Mouse (Mus musculus): ENCODE results near the gene Dscaml1. TPM values are rescaled to one million over a fixed set of nuclear protein-coding genes. Genes with fewer than 3 reads are reported as not detected.

Gene Dscaml1
- total and polyA plus RNA-seq, 3 experiments, result not detected

DNA sequence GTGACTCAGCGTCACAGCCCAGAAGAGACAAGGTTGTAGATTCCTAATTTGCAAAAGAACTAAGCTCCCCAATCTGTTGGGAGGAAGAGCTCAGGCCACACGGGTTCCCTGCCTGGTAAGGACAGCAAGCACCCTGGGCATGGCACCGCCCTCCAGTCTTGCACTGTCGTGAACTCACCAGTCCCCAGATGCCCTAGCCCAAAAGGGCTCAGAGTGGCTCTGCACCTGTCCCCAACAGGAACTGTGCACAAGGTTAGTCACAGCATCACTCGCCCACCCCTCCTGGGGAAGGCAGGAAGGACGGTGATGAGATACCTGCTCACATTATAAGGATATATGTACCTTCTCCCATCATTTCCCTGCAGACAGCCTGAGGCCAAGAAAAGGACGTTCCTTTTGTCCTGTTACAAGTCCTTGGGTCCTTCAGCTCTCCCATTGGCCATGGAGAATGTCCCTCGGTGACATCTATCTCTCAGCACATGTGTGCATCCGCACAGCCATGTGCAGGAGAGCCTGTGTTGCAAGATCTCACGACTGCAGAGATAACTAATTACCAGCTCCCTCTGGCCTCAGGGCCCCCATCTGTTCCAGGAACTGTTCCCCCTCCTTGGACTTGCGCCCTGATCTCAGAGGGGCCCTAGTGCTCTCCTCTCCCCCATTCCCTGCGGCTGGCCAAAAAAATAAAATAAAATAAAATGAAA is 312.7 kb downstream of the Dscaml1 start:
- Histone ChIP-seq H3K27me3 (ENCODE audit: control insufficient read depth in 1 of 2, insufficient read depth in 2 of 2, low read length in 2 of 2) (no peaks in the 10 kb centered on the region; a peak in 2 of 4 replicates), H3K9me3 (replicated peaks; ENCODE audit: insufficient read depth, low read length) (no peaks in the 10 kb centered on the region), H3K27ac (ENCODE audit: control insufficient read depth, low read depth, low read length) (no peak overlapping the region), H3K79me2 (ENCODE audit: control insufficient read depth, insufficient read depth, low read length, poor library complexity) (no peaks in the 10 kb centered on the region), H3K4me1 (ENCODE audit: control insufficient read depth in 1 of 2, insufficient read depth in 2 of 2, low read length in 2 of 2) (peaks cover 0 to 9% of the 10 kb centered on the region in 2 experiments; a peak in 1 of 4 replicates), H3K36me3 (ENCODE audit: control insufficient read depth in 1 of 2, insufficient read depth in 2 of 2, low read length in 2 of 2) (peaks cover 0 to 5% of the 10 kb centered on the region in 2 experiments; a peak in 1 of 4 replicates), H3K4me3 (ENCODE audit: control insufficient read depth in 1 of 2, insufficient read depth in 1 of 2, low read depth in 2 of 2, low read length in 2 of 2) (no peak overlapping the region), H3K9ac (ENCODE audit: control insufficient read depth, low read depth, low read length, poor library complexity, severe bottlenecking) (no peak overlapping the region)
- DNase-seq (ENCODE audit: low read depth, low spot score), result peak; percentile 12
- TF ChIP-seq MXI1 (IDR thresholded peaks at IDR 0.05; ENCODE audit: low read depth, low read length) (no peak), MYB (IDR thresholded peaks at IDR 0.05; ENCODE audit: low read depth, low read length) (no peak), CTCF (IDR thresholded peaks at IDR 0.05 in 2 of 3, conservative IDR thresholded peaks at IDR 0.05 in 1 of 3; ENCODE audit: control insufficient read depth in 1 of 3, insufficient read depth in 1 of 3, low read depth in 2 of 3, low read length in 3 of 3, poor library complexity in 1 of 3, severe bottlenecking in 1 of 3) (no peak), UBTF (IDR thresholded peaks at IDR 0.05; ENCODE audit: borderline replicate concordance, insufficient read depth, low read depth, low read length) (no peak), JUND (IDR thresholded peaks at IDR 0.05; ENCODE audit: low read depth, low read length) (no peak), ZC3H11A (IDR thresholded peaks at IDR 0.05; ENCODE audit: low read depth, low read length) (no peak), HCFC1 (IDR thresholded peaks at IDR 0.05; ENCODE audit: low read depth, low read length) (no peak), POLR2AphosphoS2 (IDR thresholded peaks at IDR 0.05; ENCODE audit: low read length) (no peak), BHLHE40 (IDR thresholded peaks at IDR 0.05; ENCODE audit: borderline replicate concordance, low read depth, low read length) (no peak), TCF12 (IDR thresholded peaks at IDR 0.05; ENCODE audit: low read depth, low read length) (no peak)

DNA sequence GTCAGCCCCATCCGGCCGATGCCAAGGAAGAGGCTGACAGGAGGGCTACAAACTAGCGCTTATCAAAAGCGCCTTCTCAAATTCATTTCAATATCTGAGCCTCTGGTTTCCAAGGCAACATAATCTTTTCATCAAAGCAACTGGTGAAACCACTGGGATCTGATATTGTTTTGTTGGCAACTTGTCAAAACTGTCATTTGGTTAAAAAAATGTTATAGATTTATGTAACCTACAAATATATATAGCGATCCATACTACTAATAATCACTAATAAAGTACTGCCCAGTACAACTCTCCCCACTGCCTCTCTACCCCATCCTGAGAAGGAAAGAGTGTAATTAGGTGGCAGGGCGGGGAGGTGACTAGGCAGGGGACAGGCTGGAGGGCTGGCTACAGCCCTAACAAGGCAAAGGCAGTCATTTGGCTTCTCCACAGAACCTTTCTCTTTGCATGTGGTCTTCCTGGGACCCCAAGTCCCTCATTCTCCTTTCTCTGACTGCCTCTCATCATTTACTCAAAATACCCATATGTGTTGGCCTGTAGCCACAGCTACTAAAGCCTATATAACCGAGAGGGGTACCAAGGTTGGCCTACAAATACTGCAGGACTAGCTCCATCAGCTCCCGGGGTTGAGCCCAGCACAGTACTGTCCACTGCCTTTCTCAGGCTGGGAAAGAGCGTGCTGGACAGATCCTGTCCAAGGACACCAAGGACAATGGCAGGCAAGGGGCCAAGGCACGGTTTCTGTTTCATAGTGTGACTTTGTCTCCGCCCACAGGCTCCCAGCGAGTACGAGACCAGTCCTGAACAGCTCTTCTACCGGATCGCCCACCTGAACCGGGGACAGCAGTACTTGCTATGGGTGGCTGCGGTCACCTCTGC is 313.5 kb downstream of the Dscaml1 start:
- TF ChIP-seq GATA1 (IDR thresholded peaks at IDR 0.05; ENCODE audit: low read depth, low read length) (0 out of 2 replicates have a peak, but pooled peaks have one; percentile 17), E2F4 (IDR thresholded peaks at IDR 0.05; ENCODE audit: borderline replicate concordance, low read depth, low read length) (no peak), SMC3 (IDR thresholded peaks at IDR 0.05; ENCODE audit: low read depth, low read length) (no peak), MYB (IDR thresholded peaks at IDR 0.05; ENCODE audit: low read depth, low read length) (no peak)
- Histone ChIP-seq H3K4me1 (ENCODE audit: control insufficient read depth in 1 of 2, insufficient read depth in 2 of 2, low read length in 2 of 2) (peaks cover 0 to 11% of the 10 kb centered on the region in 2 experiments; a peak in 1 of 4 replicates), H3K27me3 (ENCODE audit: control insufficient read depth in 1 of 2, insufficient read depth in 2 of 2, low read length in 2 of 2) (no peaks in the 10 kb centered on the region; a peak in 1 of 4 replicates), H3K27ac (ENCODE audit: control insufficient read depth, low read depth, low read length) (no peak overlapping the region), H3K36me3 (ENCODE audit: control insufficient read depth in 1 of 2, insufficient read depth in 2 of 2, low read length in 2 of 2) (peaks cover 0 to 5% of the 10 kb centered on the region in 2 experiments; a peak in 1 of 4 replicates), H3K4me3 (ENCODE audit: control insufficient read depth in 1 of 2, insufficient read depth in 1 of 2, low read depth in 2 of 2, low read length in 2 of 2) (no peak overlapping the region), H3K9ac (ENCODE audit: control insufficient read depth, low read depth, low read length, poor library complexity, severe bottlenecking) (no peak overlapping the region), H3K79me2 (ENCODE audit: control insufficient read depth, insufficient read depth, low read length, poor library complexity) (no peaks in the 10 kb centered on the region), H3K9me3 (replicated peaks; ENCODE audit: insufficient read depth, low read length) (no peaks in the 10 kb centered on the region)
- peak; percentile 11 for DNase-seq (ENCODE audit: low read depth, low spot score)
